Mouse (Mus musculus): Measurements from ENCODE around the gene Prpf6. TPM values are rescaled to one million over a fixed set of nuclear protein-coding genes. Genes with fewer than 3 reads are reported as not detected.

The Prpf6 gene
- polyA plus RNA-seq, 1 experiment from 2014 or later: 43.0 TPM

DNA sequence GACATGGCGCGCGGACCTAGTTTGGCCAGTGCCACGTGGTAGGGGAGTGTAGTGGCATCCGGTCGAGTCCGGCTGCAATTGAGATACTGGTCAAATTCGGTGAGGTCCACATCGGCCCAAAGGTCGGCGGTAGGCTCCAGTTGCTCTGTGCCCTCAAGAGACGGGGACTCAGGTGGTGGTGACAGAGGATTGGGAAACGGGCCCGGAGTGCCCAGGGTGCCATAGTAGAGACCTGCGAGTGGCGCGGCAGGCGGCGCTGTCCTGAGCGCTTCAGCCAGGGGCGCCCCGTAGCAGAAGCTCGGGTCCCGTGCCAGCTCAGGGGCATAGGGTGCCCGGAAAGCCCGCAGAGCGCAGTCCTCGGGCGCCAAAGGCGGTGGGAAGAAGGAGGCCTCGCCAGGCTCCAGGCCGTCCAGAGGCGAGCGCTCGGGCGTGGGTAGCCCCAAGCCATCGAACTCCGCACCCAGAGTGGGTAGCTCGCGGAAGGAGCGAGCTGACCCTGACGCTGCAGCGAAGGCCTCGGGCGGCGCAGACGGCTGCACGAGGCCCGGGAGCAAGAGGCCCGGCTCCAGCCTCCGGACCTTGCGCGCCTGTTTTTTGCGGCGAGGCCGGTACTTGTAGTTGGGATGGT lies 78.7 kb downstream of the Prpf6 start:
- Histone ChIP-seq H3K9me3 (ENCODE audit: control insufficient read depth, low read length) (no peaks in the 10 kb centered on the region), H3K36me3 (ENCODE audit: control insufficient read depth, insufficient read depth, low read length) (no peaks in the 10 kb centered on the region), H3K27ac (replicated peaks in 1 of 2; ENCODE audit: control insufficient read depth in 1 of 2, insufficient read depth in 1 of 2, low read depth in 2 of 2, low read length in 2 of 2) (peak overlapping the region; percentile 10 to 74; a peak in 2 of 4 replicates), H3K27me3 (ENCODE audit: control insufficient read depth, insufficient read depth, low read length) (peaks cover 58% of the 10 kb centered on the region), H3K4me1 (ENCODE audit: control insufficient read depth in 2 of 2, insufficient read depth in 2 of 2, low read length in 2 of 2) (peaks cover 3 to 16% of the 10 kb centered on the region in 2 experiments), H3K9ac (ENCODE audit: low read length) (peak overlapping the region; percentile 76), H3K4me2 (ENCODE audit: low read length) (peak overlapping the region; percentile 75), H3K4me3 (ENCODE audit: control insufficient read depth in 1 of 2, insufficient read depth in 1 of 2, low read depth in 1 of 2, low read length in 2 of 2) (peak overlapping the region; percentile 55)
- WGBS: 3% methylated on average over 56 of the region's 56 CpGs
- no peak for ATAC-seq (ENCODE audit: insufficient number of reproducible peaks, insufficient read depth, low FRiP score, low read depth)

DNA sequence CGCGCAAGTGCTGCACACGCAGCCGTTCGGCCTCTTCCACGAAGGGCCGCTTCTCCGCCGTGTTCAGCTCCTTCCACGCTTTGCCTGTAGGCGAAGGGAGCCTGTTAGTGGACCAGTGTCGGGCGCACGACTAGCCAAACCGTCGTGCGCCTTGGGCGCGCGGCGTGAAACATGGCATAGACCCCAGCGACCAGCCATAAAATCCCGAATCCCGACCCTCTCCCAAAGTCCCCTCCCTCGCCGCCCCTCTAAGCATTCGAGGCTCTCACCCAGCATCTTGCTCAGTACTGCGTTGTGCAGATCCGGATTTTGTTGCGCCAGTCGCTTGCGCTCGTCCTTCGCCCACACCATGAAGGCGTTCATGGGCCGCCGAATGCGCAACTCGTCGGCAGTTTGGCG lies 79.2 kb downstream of the Prpf6 start:
- WGBS: 1% methylated on average over 41 of the region's 41 CpGs
- no peak for ATAC-seq (ENCODE audit: insufficient number of reproducible peaks, insufficient read depth, low FRiP score, low read depth)
- Histone ChIP-seq H3K4me1 (ENCODE audit: control insufficient read depth in 2 of 2, insufficient read depth in 2 of 2, low read length in 2 of 2) (peaks cover 7 to 21% of the 10 kb centered on the region in 2 experiments), H3K36me3 (ENCODE audit: control insufficient read depth, insufficient read depth, low read length) (no peaks in the 10 kb centered on the region), H3K9ac (ENCODE audit: low read length) (peak overlapping the region; percentile 76), H3K9me3 (ENCODE audit: control insufficient read depth, low read length) (no peaks in the 10 kb centered on the region), H3K27me3 (ENCODE audit: control insufficient read depth, insufficient read depth, low read length) (peaks cover 58% of the 10 kb centered on the region), H3K27ac (replicated peaks in 1 of 2; ENCODE audit: control insufficient read depth in 1 of 2, insufficient read depth in 1 of 2, low read depth in 2 of 2, low read length in 2 of 2) (peak overlapping the region; percentile 38 to 74), H3K4me2 (ENCODE audit: low read length) (peak overlapping the region; percentile 75), H3K4me3 (ENCODE audit: control insufficient read depth in 1 of 2, insufficient read depth in 1 of 2, low read depth in 1 of 2, low read length in 2 of 2) (peak overlapping the region; percentile 55)

DNA sequence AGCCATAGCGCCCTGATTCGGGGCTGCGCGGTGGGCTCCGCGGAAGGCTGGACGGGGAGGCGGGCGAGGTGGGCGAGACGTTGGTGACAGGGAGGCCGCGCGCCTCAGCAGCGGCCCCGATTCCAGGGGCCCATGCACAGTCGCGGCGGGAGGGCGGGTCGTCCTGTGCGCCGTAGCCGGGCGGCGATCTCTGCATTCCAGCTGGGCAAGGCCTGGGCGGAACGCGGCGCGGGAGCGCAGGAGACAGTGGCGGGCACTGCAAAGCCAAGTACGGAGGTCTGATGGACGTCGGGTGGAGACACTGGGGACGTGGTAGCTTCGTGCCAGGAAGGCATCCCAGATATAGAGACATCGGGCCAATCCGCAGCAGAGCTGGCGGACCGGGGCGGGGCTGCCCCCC lies 79.7 kb downstream of the Prpf6 start, which contains the start of gene Sox18:
Sox18 (minus strand) TSS at position 315 of the 400 bp plus-strand sequence.
- H3K27ac ChIP-seq (replicated peaks in 1 of 2; ENCODE audit: control insufficient read depth in 1 of 2, insufficient read depth in 1 of 2, low read depth in 2 of 2, low read length in 2 of 2): peak within 1 kb of the TSS; percentile 38 to 74
- H3K36me3 ChIP-seq (ENCODE audit: control insufficient read depth, insufficient read depth, low read length): no peaks in the 10 kb centered on the region
- peak within 1 kb of the TSS; percentile 76 for H3K9ac ChIP-seq (ENCODE audit: low read length)
- H3K4me1 ChIP-seq (ENCODE audit: control insufficient read depth in 2 of 2, insufficient read depth in 2 of 2, low read length in 2 of 2): peaks cover 7 to 21% of the 10 kb centered on the region in 2 experiments
- peak within 1 kb of the TSS; percentile 75 for H3K4me2 ChIP-seq (ENCODE audit: low read length)
- no peaks in the 10 kb centered on the region for H3K9me3 ChIP-seq (ENCODE audit: control insufficient read depth, low read length)
- peaks cover 58% of the 10 kb centered on the region for H3K27me3 ChIP-seq (ENCODE audit: control insufficient read depth, insufficient read depth, low read length)
- ATAC-seq (ENCODE audit: insufficient number of reproducible peaks, insufficient read depth, low FRiP score, low read depth): peak; percentile 14; the same call in 1 of the 2 replicates
- under 1% methylated on average over 41 of the region's 43 CpGs for WGBS
- H3K4me3 ChIP-seq (ENCODE audit: control insufficient read depth in 1 of 2, insufficient read depth in 1 of 2, low read depth in 1 of 2, low read length in 2 of 2): peak within 1 kb of the TSS; percentile 55

DNA sequence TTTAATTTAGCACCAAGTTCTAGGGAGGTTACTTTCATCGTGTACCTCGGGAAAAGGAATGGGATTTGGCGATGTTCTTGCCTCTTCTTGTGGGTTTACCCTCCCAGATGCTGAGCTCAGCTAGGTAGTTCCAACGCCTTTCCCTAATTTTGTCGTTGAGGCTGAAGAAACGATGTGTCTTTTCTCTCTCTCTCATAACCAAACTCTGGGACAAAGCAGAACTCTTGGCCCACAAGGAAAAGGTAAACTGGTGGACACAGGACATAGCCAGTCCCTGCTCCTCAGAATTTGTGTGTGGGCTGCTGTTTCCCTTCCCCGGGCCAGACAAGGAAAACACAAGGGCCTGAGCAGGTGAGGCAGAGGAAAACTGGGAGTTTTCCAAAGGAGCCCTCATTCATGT lies 80.3 kb downstream of the Prpf6 start:
- Histone ChIP-seq H3K4me2 (ENCODE audit: low read length) (peak overlapping the region; percentile 75; the same call in 1 of the 2 replicates), H3K9ac (ENCODE audit: low read length) (no peak overlapping the region), H3K27me3 (ENCODE audit: control insufficient read depth, insufficient read depth, low read length) (peaks cover 58% of the 10 kb centered on the region), H3K36me3 (ENCODE audit: control insufficient read depth, insufficient read depth, low read length) (no peaks in the 10 kb centered on the region), H3K9me3 (ENCODE audit: control insufficient read depth, low read length) (no peaks in the 10 kb centered on the region), H3K4me3 (ENCODE audit: control insufficient read depth in 1 of 2, insufficient read depth in 1 of 2, low read depth in 1 of 2, low read length in 2 of 2) (peak overlapping the region in 1 of 2 experiments; percentile 55; a peak in 1 of 4 replicates), H3K4me1 (ENCODE audit: control insufficient read depth in 2 of 2, insufficient read depth in 2 of 2, low read length in 2 of 2) (peaks cover 7 to 25% of the 10 kb centered on the region in 2 experiments), H3K27ac (replicated peaks in 1 of 2; ENCODE audit: control insufficient read depth in 1 of 2, insufficient read depth in 1 of 2, low read depth in 2 of 2, low read length in 2 of 2) (no peak overlapping the region)
- no peak for ATAC-seq (ENCODE audit: insufficient number of reproducible peaks, insufficient read depth, low FRiP score, low read depth)
- WGBS: 24% methylated on average over 7 of the region's 7 CpGs

- Histone ChIP-seq H3K4me1 (ENCODE audit: control insufficient read depth in 2 of 2, insufficient read depth in 2 of 2, low read length in 2 of 2) (peaks cover 11 to 26% of the 10 kb centered on the region in 2 experiments), H3K27me3 (ENCODE audit: control insufficient read depth, insufficient read depth, low read length) (peaks cover 56% of the 10 kb centered on the region), H3K27ac (replicated peaks in 1 of 2; ENCODE audit: control insufficient read depth in 1 of 2, insufficient read depth in 1 of 2, low read depth in 2 of 2, low read length in 2 of 2) (0 out of 4 replicates have a peak overlapping the region, but pooled peaks of 1 of the 2 experiments have one; percentile 33), H3K4me3 (ENCODE audit: control insufficient read depth in 1 of 2, insufficient read depth in 1 of 2, low read depth in 1 of 2, low read length in 2 of 2) (no peak overlapping the region), H3K36me3 (ENCODE audit: control insufficient read depth, insufficient read depth, low read length) (no peaks in the 10 kb centered on the region), H3K4me2 (ENCODE audit: low read length) (no peak overlapping the region), H3K9ac (ENCODE audit: low read length) (no peak overlapping the region), H3K9me3 (ENCODE audit: control insufficient read depth, low read length) (no peaks in the 10 kb centered on the region)
- no peak for ATAC-seq (ENCODE audit: insufficient number of reproducible peaks, insufficient read depth, low FRiP score, low read depth)
- WGBS: 54% methylated on average over 1 of the region's 1 CpGs
Observed at GRCm38 (mm10) chr2:181673501-181673900, 81.8 kb downstream of the Prpf6 start.

DNA sequence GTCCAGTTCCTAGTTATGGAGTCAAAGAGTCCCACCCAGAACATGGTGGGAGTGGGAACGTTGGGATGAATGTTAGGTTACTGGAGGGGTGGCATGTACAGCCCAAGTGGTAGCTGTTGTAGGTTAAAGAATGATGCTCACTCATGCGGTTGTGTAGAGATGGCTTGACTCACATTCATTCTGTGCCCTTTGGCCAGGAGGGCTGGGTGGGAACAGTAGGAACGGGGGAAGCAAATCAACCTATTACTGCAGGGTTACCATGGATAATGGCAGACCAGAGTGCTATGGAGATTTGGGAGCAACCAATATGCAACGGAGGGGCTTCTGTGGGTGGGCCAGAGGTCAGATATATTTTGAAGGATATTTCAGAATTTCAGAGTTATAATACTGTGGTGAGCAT lies 83.3 kb downstream of the Prpf6 start:
- H3K9ac ChIP-seq (ENCODE audit: low read length): no peak overlapping the region
- H3K9me3 ChIP-seq (ENCODE audit: control insufficient read depth, low read length): no peaks in the 10 kb centered on the region
- no peak overlapping the region for H3K4me2 ChIP-seq (ENCODE audit: low read length)
- no peak for ATAC-seq (ENCODE audit: insufficient number of reproducible peaks, insufficient read depth, low FRiP score, low read depth)
- 82% methylated on average over 4 of the region's 4 CpGs for WGBS
- peaks cover 41% of the 10 kb centered on the region for H3K27me3 ChIP-seq (ENCODE audit: control insufficient read depth, insufficient read depth, low read length)
- H3K4me3 ChIP-seq (ENCODE audit: control insufficient read depth in 1 of 2, insufficient read depth in 1 of 2, low read depth in 1 of 2, low read length in 2 of 2): no peak overlapping the region
- H3K4me1 ChIP-seq (ENCODE audit: control insufficient read depth in 2 of 2, insufficient read depth in 2 of 2, low read length in 2 of 2): peaks cover 15 to 26% of the 10 kb centered on the region in 2 experiments
- peak overlapping the region; percentile 51 to 68; a peak in 3 of 4 replicates for H3K27ac ChIP-seq (replicated peaks in 1 of 2; ENCODE audit: control insufficient read depth in 1 of 2, insufficient read depth in 1 of 2, low read depth in 2 of 2, low read length in 2 of 2)
- no peaks in the 10 kb centered on the region for H3K36me3 ChIP-seq (ENCODE audit: control insufficient read depth, insufficient read depth, low read length)

- Histone ChIP-seq H3K27me3 (ENCODE audit: control insufficient read depth, insufficient read depth, low read length) (peaks cover 36% of the 10 kb centered on the region), H3K9ac (ENCODE audit: low read length) (peak overlapping the region; percentile 58), H3K4me3 (ENCODE audit: control insufficient read depth in 1 of 2, insufficient read depth in 1 of 2, low read depth in 1 of 2, low read length in 2 of 2) (peak overlapping the region; percentile 18 to 28), H3K4me2 (ENCODE audit: low read length) (peak overlapping the region; percentile 62), H3K27ac (replicated peaks in 1 of 2; ENCODE audit: control insufficient read depth in 1 of 2, insufficient read depth in 1 of 2, low read depth in 2 of 2, low read length in 2 of 2) (peak overlapping the region; percentile 68 to 72), H3K9me3 (ENCODE audit: control insufficient read depth, low read length) (no peaks in the 10 kb centered on the region), H3K4me1 (ENCODE audit: control insufficient read depth in 2 of 2, insufficient read depth in 2 of 2, low read length in 2 of 2) (peaks cover 15 to 26% of the 10 kb centered on the region in 2 experiments), H3K36me3 (ENCODE audit: control insufficient read depth, insufficient read depth, low read length) (no peaks in the 10 kb centered on the region)
- WGBS: 3% methylated on average over 14 of the region's 14 CpGs
- ATAC-seq (ENCODE audit: insufficient number of reproducible peaks, insufficient read depth, low FRiP score, low read depth): peak; percentile 49; the same call in 1 of the 2 replicates
Observed at GRCm38 (mm10) chr2:181675454-181675853, 83.8 kb downstream of the Prpf6 start.
